Mouse (Mus musculus) liver, adult 2 months (tissue): ENCODE results near the gene 4930426L09Rik.

Experiments
- CTCF ChIP-seq: fragments of 200-500 bp; IDR thresholded peaks from 2 replicates; pipeline ENCODE4 v1.5.1; 2011; ENCODE audit warnings: low read depth, low read length, control low read depth
- POLR2A ChIP-seq: fragments of 200-500 bp; IDR thresholded peaks from 2 replicates; pipeline ENCODE4 v1.6.1; 2011; ENCODE audit warnings: low read length, control low read depth; ENCODE audit not compliant: insufficient read depth; ENCODE audit errors: extremely low read depth

GRCm38 (mm10) chr2:18952102-18952673 lies 46.0 kb upstream of the 4930426L09Rik start:
- TF ChIP-seq CTCF = no peak
- no peak for TF ChIP-seq POLR2A
